Mouse (Mus musculus): ENCODE data around the gene Plxna1. TPM values are rescaled to one million over a fixed set of nuclear protein-coding genes. Genes with fewer than 3 reads are reported as not detected.

The Plxna1 gene
- total RNA-seq, 2 experiments from 2014 or later = 94.4 to 107 TPM

DNA sequence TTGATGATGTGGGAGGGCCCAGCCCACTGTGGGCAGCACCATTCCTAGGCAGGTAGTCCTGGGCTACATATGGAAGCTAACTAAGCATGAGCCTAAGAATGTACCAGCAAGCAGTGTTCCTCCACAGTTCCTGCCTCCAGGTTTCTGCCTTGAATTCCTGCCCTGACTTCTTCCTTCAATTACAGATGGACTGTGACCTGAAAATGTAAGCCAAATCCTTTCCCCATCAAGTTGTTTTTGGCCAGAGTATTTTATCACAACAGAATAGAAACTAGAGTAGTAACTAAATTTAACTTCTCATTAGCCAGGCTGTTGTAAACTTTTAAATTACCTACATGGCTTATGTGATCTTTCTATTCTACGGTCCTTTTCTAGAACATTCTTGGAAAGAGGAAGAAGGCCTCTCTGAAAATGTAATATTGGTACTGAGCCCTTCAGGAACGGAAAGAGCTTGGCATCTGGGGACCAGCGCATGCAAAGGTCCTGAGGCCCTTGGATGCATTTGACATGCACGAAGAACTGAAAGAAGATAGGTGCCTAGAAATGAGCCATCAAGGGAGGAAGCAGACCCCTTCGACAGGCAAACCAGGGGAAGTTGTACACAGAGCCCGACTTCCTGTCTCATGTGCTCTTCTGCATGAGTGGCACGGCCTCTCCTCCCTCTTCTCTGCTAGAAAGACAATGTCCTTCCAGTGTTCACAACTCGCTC lies 66.3 kb downstream of the Plxna1 start:
- intact Hi-C loops (cut with DNase I) = no loop called here

DNA sequence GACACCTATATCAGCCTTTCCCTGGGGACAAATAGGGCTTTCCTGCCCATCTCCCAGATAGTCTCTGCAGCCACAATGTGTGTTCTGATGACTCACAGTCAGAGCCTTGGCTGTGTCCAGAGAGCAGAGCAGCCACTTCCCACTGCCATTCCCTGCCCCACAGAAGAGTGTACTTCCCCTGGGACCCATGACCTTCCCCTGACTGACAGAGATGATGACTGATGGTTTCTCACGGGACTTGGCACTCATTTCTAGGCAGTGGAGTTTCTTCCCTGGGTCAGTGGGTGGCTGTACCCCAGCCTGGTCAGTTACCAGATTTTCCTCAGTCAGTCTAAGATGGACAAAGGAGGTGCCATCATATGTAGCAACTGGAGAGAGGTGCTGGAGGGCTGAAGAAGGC lies 67.8 kb downstream of the Plxna1 start:
- no peak for DNase-seq (ENCODE audit: low spot score in 2 of 2)
- intact Hi-C loops (cut with DNase I) = no loop called here

More for the DNA sequence above, 66.3 kb downstream of the Plxna1 start:
- no peak for DNase-seq (ENCODE audit: low spot score in 2 of 2)

DNA sequence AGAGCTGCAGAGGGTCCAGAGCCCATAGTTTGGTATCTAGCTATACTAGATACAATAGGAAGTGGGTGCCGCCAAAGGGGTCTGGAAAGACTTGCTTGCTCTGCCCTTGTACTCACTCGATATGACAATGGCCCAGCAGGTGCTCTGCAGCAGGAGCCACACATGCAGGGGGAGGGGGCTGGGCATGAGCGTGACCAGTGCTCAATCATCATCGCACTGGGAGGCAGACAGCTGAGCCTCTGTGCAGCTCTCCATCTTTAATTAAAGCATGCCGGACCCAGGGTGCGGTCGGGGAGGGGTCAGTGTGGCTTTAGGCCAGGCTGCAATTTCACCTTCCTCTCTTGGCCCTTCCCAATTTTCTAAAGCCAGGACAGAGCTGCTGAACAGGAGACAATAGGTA lies 70.9 kb downstream of the Plxna1 start:
- intact Hi-C loops (cut with DNase I) = no loop called here

DNA sequence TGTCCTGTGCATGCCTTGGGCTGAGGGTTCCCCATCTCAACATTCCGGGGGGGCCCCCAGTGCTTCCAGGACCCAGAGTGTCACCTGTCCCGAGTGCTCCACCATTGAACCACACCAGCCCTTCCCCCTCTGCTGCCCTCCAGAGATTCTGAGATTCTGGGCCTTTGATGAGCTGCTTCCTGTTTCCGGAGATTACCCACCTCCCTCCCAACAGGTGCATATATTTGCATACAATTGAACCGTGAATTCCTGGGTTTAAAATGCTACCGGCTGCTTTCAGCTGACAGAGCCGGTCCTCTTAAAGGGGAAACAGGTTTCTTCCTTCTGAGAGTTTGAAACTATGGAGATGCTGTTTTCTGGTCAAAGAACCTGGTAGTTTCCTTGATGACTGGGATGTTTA lies 74.3 kb downstream of the Plxna1 start:
- intact Hi-C loops (cut with DNase I) = no loop called here

More for the DNA sequence above, 70.9 kb downstream of the Plxna1 start:
- no peak for DNase-seq (ENCODE audit: low spot score in 2 of 2)

DNA sequence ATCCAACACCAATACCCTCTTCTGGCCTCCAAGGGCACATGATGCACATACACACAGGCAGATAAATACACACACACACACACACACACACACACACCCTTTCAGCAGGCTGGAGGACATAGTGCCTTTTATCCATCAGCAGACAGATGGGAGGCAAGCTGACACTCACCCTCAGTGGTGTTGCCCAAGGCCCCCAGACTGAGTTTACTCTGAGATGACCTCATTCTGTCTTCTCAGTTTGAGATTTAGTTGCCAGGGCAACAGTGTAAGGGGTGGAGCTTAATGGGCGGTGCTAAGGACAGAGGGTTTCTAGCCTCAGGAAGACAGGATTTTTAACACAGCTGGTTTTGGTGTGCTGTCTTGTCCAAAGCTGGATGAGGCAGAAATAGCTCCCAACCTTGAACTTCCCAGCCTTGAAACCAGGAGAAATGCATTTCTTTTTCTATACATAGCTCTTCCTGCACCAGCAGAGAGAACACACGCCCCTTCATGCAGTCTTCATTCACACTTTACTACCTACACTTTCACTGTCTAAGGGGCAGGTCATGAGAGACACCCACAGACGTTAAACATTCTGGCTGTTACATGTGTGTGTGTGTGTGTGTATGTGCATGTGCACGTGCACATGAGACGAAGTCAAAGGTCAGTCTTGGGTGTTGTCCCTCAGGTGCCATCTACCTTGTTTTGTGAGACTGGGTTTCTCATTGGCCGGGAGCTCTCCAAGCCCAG lies 75.6 kb downstream of the Plxna1 start:
- intact Hi-C loops (cut with DNase I) = no loop called here
- peak; percentile 19 to 76 for DNase-seq (ENCODE audit: low spot score in 2 of 2)

More for the DNA sequence above, 74.3 kb downstream of the Plxna1 start:
- no peak for DNase-seq (ENCODE audit: low spot score in 2 of 2)

DNA sequence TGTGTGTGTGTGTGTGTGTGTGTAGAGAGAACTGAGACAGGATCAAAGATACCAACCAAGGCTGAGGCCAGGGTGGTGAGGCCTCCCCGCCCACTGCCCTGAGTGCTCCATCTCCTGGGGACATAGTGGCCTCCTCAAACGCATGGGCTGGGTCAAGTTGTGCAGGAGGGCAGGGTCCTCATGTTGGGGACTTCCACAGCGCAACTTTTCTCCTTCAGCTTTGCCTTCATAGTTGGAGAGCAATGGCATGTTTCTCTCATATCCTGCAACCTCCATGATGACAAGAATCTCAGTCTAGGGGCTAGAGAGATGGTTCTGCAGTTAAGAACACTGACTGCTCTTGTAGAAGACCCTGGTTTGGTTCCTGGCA lies 76.1 kb downstream of the Plxna1 start:
- intact Hi-C loops (cut with DNase I) = no loop called here
- DNase-seq (ENCODE audit: low spot score in 2 of 2) = no peak

DNA sequence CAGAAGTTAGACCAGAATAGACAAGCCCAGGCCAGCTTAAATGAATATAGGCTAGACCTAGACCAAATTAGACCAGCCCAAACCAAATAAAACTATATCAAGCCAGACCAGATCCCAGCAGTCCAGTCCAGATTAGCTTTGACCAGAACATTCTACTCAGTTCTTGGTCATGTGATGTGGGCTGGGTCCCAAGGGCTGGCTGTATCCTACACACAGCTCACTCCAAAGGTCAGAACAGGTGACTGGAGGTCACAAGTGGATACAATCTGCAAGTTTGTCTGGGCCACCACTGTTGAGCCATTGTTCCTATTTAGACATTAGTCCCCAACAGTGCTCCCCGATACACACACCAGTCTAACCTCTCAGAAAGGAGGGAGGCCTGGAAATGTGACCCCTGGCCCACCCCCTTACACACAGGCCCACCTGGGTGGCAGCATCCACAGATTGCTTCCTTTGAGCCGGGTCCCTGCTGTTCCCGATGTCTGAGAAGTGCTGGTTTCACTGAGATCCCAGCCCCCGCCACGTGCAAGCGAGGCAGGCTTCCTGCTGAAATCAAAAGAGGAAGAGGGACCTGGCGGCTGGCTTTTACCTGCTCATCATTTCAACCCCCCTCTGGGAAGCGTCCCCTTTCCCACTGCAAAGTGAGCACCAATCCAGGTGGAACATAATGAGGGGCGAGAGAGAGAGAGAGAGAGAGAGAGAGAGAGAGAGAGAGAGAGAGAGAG lies 76.7 kb downstream of the Plxna1 start:
- intact Hi-C loops (cut with DNase I) = no loop called here
- no peak for DNase-seq (ENCODE audit: low spot score in 2 of 2)

DNA sequence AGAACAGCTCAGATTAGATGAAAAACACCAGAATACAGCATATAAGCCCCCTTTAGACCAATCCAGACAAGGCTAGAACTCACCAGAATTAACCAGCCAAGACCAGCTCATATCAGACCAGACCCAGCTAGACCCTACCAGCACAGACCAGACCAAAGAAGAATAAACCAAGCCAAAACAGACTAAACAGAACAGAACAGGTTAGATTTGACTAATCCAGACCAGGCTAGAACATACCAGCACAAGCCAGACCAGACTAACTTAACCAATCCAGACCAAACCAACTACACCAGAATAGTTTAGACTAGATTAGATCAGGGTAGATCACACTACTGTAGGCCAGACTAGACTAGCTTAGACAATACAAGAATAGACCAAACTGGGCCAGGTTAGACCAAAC lies 77.3 kb downstream of the Plxna1 start:
- DNase-seq (ENCODE audit: low spot score in 2 of 2) = no peak
- intact Hi-C loops (cut with DNase I) = no loop called here

DNA sequence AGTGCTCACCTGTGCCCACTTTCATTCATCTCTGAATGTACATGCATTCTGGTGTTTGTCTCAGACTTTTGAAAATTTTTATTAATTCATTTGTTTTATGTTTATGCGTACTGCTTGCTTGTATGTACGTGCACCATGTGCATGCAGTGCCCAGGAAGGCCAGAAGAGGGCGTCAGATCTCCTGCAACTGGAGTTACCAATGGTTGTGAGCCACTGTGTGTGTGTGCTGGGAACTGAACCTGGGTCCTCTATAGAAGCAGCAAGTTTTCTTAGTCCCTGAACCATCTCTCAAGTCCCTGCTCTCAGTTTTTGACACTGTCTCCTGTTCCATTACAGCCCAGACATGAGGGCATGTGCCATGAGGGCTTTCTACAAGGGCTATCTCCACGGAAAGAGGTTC lies 79.3 kb downstream of the Plxna1 start:
- intact Hi-C loops (cut with DNase I) = no loop called here
- no peak for DNase-seq (ENCODE audit: low spot score in 2 of 2)

DNA sequence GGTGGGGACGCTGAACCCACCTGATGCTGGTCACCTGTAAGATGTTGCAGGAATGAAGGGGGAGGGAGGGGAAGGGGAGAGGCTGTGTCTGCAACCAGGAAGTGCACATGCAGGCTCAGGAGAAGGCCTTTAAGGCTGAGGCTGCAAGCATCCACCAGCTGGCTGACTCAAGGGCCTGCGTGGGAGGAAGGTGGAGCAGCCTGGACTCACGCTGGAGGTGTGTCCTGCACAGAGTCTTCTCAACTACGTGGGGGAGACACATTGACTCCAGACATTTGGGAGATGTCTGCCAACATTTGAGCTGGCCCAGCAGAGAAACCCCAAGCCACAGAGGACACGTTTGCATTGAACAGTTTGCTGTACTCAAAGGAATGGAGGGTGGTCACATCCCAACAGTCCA lies 79.8 kb downstream of the Plxna1 start:
- intact Hi-C loops (cut with DNase I) = no loop called here
- DNase-seq (ENCODE audit: low spot score in 2 of 2) = no peak

DNA sequence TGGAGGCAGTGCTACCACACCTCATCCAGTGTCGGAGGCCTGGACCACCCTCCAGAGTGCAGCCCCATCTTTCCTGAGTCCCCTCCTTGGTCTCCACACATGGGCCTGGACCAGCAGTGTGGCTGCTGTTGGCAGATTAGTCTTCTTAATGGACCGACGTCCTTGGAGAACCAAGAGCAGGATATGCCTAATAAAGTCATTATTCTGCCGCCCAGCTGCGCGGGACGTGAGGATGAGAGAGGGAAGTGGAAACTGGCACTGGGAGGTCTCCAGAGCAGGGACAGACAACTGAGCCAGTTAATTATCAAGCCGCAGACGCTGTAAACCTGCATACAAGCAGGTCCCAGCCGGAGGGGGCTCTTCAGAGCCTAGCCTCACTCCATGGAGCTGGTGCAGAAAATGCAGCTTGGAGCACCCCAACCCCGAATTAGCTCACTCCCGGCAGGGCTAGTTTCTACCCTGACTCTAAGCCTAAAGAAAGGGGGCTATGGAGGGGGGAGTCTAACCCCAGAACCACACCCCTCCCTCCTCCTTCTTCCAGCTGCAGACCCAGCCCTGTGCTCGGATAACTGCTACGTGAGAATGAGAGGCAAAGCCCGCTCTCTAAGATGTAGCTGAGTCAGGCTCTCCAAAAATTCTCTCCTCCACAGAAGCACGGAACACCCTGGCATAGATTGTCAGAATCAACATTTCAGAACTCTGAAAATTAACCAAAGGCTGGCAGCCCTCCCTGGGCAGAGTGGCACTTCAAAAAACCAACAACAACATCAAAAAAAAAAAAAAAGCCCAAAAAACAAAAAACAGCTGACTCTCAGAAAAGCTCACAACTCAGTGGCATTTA lies 80.7 kb downstream of the Plxna1 start:
- intact Hi-C loops (cut with DNase I) = no loop called here
- no peak for DNase-seq (ENCODE audit: low spot score in 2 of 2)

DNA sequence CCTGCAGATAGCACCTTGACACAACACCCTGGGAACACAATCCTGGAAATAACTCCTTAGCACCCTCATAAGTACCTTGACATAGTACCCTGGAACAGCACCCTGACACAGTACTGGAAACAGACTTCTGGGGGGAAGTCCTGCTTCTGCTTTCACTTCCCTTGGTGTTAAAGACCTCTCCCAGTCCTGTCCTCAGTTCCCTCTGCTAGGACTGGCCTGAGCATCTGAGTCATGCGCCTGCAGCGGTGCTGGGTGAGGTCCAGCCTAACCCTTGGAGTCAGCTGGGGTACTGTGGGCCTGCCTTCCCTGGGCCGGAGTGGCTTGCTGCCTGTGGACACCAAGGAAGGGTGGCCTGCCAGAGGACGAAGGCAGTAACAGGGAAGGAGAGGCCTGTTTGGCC lies 81.9 kb downstream of the Plxna1 start:
- intact Hi-C loops (cut with DNase I) = no loop called here
- DNase-seq (ENCODE audit: low spot score in 2 of 2) = peak in 1 of 2 experiments; percentile 20

DNA sequence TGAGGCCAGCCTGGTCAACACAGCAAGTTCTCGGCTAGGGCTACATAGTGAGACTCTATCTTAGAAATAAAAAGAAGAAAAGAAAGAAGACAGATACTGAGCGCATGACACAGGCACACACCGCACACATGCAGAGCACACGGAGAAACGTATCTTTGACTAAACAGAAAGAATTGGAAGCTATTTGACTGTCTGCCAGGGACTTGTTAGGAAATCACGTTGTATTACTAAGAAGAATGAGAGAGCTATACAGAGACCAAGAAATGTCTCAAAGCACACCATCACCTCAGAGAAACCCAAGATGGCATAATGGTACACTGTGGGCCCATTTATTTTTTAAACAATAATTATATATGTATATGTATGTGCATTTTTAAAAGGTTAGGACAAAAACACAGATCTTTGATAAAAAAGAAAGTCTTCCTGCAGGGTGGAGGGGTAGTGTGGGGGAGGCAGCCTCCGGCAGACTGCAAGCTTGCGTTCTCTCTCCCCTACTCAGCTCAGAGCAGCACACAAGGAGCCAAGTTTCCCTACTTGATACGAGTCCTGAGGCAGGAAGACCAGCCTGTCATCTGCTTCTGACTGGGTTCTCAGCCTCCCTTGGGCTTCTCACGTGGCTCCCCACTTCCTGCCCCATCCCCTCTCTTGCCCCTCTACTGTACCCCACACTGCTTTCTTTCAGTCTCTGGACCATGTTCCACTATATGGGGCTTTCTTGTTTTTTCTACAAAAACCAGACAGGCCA lies 90.5 kb downstream of the Plxna1 start:
- DNase-seq (ENCODE audit: low spot score in 2 of 2) = peak in 1 of 2 experiments; percentile 47
- intact Hi-C loops (cut with DNase I) = no loop called here

DNA sequence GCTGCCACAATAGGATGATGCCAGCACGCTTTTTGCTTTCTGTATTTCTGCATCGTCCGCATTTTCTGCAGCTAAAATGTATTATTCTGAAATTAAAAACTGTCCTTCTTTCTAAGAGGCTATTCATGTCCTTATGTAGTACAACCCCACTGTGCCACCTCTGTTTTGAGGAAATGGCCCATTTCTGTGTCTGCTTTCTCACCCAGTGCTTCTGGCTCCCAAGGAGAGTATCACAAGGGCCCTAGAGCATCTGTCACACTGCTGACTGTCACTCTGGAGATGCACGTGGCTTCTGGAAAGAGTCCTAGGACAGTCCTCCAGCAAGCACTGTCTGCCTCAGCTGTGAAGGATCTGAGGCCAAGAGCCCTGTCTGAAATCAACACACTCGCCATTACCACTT lies 95.2 kb downstream of the Plxna1 start:
- intact Hi-C loops (cut with DNase I) = no loop called here
- DNase-seq (ENCODE audit: low spot score in 2 of 2) = no peak

Other genes starting within 250 kb of the Plxna1 start
- 10 to 100 TPM; 86.4 to 86.6 TPM for gene Chchd6, start 233.0 kb upstream of the Plxna1 start, total RNA-seq (2021)

Measured in left cerebral cortex, postnatal 14 days (tissue).